Mouse (Mus musculus) spleen, postnatal 36 days (tissue): ENCODE measurements around the gene Otop1.
A peak's percentile ranks its signal among the peaks of the same experiment; 100 is the strongest.

ENCODE experiments used
- DNase-seq, 2 experiments: peaks; one replicate each; pipeline ENCODE4 v3.0.0; 2022; ENCODE audit warnings: low spot score in 2 of 2, mixed read lengths in 1 of 2

Otop1 gene

DNA sequence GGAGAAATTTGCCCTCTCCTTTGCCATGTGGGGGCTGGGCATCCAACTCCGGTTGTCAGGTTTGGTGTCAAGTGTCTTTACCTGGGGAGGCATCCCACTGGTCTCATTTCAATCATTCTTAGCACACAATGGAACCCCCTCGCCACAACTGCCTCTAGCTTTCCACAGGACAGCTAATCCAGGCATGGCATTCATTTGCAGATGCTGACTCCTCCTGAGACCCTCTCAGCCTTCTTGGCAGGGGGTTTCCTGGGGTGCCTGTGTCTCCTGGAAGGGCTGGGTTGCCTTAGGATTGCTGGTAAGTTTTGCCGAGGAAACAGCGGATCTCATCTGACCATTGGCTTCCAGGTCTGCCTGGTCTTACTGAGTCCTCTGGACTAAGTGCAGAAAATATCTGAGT is at the start of gene Otop1:
TSS of gene Otop1 (plus strand) at position 202 of the 400 bp plus-strand sequence.
- DNase-seq = no peak

DNA sequence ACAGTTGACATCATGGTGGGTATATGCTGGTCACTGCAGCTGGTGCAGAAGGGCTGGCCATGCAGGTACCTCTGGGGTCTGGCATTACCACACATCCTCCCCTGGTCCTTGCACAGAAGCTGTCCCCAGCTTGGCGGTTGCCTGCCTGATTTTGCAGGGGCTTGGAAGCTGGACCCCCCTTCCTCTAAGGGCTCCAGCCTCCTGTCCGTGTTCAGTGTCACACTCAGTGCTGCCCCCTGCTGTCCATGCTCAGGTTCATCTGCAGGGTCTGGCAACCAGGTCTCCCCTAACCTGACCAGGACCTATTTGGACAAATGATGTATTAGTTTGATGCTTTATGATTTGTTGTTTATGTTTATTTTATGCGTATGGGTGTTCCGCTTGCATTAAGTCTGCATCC is 40.4 kb upstream of the Otop1 start:
- DNase-seq = peak; percentile 28 to 29

DNA sequence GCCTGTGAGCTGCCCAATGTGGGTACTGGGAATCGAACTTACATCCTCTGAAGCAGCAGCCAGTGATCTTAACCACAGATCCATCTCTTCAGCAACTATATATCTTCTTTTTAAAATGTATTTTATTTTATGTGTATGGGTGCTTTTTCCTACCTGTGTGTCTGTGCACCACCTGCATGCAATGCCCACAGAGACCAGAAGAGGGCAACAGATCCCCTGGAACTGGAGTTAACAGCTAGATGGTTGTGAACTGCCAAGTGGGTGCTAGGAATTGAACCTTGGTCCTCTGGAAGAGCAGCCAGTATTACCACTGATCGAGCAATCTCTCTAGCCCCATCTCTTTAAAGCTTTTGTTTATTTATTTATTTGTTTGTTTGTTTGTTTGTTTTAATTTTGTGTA is 39.1 kb upstream of the Otop1 start:
- DNase-seq = no peak

DNA sequence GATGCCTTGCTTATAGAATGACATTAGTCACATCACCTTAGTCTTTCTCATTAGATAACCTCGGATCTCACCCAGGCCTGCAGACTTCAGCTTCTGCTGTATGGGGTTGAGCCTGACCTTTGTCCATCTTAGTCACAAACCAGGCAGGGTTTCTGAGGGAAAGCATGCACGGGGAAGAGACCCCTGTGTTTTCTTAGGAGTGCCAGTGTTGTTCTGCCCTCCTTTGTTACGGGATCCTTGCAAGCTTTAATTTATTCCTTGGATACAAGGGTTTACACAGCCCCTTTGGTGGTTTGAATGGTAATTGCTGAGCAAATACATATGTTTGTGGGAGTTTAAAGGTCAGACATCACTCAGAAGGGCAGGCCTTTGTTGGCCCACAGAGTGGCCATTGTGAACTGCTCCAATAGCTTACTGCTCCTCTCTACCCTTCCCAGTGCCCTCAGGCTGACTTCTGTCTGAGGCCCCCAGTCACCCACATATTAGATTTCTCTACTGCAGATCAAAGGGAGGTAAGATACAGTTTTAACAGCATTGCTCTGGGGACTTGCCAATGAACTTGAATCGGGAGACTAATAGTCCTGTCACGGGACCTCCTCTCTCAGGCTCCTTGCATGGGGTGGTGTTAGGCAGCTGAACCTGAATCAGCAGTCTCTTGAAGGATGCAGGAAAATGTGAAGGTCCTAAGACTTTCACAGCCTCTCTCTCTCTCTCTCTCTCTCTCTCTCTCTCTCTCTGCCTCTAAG is 34.9 kb upstream of the Otop1 start:
- no peak for DNase-seq

DNA sequence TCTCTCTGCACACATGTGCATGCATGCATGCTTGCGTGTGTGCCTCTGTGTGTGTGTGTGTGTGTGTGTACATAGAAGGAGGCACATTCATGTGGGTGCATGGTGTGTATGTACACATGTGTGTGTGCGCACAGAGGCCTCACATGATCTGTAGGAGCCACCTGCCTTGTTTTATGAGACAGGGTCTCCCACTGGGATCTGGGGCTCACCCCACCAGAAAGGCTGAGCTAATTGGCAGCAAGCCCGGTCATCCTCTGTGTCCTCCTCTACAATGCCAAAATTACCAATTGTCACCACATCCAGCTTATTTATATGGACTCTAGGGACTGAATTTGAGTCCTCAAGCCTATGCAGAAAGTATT is 34.3 kb upstream of the Otop1 start:
- DNase-seq = no peak

DNA sequence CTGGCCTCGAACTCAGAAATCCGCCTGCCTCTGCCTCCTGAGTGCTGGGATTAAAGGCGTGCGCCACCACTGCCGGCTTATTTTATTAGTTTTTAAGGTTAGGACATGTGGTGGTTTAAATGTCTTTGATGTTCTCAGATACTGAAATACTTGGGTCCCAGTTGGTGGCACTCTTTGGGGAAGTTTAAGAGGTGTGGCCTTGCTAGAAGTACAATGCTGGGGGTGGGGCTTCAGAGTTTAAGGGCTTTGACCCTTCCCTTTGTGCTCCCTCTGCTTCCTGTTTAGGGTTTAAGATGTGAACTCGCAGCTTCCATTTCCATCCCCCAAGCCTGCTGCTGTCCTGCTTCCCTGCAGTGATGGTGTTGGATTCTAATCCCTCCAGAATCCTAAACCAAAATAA is 33.8 kb upstream of the Otop1 start:
- no peak for DNase-seq

DNA sequence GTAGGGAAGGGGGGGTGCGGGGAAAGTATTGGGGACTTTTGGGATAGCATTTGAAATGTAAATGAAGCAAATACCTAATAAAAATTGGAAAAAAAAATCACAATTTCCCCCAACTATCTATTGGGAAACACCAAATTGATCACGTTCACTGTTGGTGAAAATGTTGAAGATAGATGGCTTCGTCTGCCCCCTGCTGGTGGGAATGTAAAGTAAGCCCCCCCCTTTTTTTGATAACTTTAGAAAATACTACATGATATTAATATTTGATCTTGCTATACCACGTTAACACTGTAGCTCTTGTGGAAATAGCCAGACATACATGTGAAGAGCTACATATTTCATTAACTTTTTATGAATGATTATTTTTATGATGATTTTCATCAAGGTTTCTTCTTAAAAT is 20.6 kb upstream of the Otop1 start:
- DNase-seq = no peak

DNA sequence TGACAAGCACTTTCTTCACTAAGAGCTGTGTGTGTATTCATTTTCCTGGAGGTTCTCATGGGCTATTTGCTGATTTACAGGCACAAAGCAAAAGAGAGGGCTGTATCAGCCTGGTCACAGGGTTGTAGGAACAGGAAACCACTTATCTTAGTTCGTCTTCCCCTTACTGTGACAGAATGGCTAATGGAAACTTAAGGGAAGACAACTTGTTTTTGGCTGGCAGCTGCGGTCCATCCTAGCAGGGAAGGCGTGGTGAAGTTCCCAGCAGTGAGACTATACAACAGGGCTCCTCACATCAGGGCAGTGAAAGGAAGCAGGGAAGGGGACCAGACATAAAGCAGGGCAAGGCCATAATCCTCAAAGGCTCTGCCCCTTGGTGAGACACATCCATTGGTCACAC is 20.1 kb upstream of the Otop1 start:
- no peak for DNase-seq

DNA sequence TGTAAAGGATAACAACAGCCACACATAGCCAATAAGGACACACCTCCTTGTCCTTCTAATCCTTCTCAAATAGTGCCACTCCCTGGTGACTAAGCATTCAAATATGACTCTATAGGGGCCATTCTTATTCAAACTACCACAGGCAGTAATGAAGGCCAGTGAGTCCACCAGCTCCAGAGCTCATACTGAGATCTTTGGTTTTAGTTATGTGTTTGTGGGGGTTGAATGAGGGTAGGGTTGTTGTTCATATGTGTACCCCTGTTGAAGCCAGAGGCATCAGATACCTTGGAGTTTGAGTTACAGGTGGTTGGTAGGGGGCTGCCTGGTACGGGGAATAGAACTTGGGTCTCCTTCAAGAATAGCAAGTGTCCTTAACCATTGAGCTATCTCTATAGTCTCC is 19.2 kb upstream of the Otop1 start:
- DNase-seq = no peak

DNA sequence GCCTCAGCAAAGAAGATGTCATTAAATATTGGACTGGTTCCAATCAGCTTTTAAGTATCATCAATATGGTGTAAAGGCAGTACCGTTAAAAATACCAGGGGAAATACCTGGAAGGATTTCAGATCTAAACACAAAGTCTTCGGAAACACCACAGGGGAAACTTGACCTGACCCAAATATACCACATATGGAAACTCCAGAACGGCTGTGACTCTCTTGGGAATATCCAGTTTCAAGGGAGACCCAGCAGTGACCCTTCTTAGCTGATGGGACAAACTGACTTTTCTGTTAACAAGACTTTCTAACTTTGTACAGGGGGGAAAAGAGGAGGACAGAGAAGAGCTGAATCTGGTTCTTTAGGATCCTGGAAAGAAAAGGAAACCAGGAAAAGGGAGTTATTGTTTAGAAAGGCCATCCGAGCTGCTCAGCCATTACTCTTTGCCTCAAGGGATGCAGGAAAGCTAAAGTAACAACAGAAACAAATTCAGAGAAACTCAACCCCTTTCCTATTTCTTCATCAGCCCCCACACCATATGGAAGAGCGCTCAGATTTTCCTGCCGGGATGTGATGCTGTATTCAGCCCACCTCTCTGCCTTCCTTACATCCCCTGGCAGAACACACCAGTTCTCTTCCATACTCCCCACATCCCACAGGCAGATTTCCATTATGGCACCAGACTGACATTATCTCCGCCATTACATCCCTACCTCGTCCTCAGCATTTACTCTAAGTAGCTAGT is 17.6 kb upstream of the Otop1 start:
- no peak for DNase-seq

DNA sequence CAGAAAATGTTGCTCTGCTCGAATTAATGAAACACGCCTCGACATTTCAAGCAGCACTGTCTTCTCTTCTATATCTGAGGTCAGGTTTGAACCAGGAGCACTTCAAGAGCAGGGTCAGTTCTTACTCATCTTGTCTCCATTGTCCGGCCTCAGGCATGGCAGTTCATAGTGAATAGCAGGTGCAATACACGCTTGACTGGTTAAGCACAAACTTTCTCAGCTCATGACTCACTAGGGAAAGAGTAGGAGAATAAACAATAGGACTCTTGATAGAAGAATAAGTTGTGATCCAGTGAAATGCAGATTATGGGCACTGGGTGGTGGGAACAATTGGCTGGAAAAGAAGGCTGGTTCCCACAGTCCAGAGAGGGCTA is 17.0 kb upstream of the Otop1 start:
- DNase-seq = no peak

DNA sequence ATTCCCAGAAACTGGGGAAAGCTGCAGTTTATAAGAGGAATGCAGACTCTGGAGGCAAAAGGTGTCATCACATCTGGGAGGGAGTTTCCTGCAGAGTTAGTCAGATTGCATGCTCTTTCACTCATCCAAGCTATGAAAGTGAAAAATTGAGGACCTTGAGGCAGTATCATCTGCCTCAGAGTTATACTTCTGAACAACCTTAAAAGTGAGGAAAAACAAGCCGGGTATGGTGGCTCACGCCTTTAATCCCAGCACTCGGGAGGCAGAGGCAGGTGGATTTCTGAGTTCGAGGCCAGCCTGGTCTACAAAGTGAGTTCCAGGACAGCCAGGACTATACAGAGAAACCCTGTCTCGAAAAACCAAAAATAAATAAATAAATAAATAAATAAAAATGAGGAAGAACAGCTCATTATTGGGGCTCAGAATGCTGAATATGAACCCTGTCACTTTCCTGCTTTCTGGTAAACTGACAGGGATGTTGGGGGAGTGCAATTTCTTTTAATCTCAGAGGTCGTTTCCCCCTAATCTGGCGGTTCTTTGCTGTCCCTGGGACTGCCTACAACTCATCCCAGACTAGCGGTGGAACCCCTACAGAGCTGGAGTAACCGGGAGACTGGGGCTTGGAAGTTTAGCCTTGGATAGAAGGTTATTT is 16.2 kb upstream of the Otop1 start:
- no peak for DNase-seq

DNA sequence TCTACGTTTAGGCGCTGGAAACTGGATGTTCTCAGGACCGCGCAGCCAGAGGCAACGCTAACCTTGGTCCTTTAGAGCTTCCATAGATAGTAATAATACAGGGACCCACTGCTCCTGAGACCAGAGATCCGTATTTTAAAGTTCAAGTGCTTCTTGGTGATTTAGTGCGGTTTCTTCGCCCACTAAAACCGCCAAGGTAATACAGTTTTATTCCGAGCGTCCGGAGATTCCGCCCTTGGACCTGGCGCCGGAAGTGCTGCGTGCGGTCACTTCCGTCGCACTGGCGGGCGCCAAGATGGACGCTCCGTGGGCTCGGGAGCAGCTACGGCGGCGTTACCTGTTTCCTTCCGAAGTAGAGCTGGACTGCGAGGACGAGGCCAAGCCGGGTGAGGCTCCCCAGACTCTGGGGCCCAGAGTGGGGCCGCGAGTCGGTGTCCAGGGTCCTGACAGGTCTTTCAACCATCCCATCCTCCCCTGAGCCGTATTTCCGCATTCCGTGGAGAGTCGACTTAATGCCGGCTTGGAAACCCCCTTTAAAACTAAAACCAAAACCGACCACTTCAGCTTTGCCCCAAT is 15.6 kb upstream of the Otop1 start, which contains the start of gene Tmem128:
TSS of gene Tmem128 (plus strand) at position 79 of the 576 bp plus-strand sequence.
- peak; percentile 37 to 45 for DNase-seq

DNA sequence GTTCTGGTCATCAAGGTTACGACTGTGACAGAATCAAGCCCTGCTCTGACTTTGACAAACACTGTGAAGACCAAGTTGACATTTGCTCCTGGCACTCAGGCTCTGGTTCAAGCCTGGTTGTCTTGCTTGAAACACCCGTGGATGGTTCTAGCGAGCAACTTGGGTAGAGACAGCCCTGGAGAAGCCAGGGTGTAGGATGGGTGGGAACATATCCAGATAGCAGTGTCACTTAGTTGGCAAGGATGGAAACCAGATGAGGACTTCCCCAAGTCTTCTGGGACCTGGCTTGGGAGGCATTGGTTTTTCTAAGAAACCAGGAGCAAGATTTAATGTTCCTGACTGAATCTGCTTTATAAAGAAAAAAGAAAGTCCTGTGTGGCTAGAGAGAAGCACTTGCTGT is 4.8 kb upstream of the Otop1 start:
- no peak for DNase-seq

DNA sequence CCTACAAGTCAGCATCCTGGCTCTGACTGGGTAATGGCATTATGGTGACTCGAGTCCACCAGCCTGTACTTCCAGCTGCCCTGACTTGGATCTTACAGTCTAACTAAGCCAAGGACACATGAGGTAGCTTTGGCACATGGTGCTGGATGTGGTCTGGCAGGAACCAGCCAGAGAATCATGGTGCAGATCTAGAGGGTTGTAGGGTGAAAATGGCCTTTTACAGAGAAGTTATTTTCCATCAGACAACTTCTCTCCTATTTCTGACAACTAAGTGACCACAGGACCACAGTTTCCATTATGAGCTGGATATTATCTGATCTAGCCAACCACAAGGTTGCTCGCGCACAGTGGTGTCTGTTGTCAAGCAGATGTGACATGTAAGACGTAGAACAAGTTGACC is 1.9 kb upstream of the Otop1 start:
- DNase-seq = no peak

DNA sequence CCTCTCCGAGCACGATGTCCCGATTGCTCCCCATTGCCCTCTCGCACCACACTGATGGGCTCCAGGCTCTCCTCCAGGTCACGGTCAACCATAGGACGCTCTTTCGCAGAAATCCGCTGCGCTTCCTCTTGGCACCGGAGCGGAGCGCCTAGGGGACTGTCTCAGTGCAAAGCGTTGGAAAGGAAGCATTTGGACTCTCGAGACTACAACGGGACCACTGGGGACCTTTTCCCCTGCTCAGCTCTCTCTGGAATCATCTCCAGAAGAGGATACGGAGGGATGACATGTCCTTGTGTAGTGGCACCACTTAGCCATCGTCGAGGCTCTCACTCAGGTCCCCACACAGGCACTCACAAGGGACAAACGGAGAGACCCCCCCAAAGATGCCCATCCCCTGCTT is 679 bp downstream of the Otop1 start:
- no peak for DNase-seq

DNA sequence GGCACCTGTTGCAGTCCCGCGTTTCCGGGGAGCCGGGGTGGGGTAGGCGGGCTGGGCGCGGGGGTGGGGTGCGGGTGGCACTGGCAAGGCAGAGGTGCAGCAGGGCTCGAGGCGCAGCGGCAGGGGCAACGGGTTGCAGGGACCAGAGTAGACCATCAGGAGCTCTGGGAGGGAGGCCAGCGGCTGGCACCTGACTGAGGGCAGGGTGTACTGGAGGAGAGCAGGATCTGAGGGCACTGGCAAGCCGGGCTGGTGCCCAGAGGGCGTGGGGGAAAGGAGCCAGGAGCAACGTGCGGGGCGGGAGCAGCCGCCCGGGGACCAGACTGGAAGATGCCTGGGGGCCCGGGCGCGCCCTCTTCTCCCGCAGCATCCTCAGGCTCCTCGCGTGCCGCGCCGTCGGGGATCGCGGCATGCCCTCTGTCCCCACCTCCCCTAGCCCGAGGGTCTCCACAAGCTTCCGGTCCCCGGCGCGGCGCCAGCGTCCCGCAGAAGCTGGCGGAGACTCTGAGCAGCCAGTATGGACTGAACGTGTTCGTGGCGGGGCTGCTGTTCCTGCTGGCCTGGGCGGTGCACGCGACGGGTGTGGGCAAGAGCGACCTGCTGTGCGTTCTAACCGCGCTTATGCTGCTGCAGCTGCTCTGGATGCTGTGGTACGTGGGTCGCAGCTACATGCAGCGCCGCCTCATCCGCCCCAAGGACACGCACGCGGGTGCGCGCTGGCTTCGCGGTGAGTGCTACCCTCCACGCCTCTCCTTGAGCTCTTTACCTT is 1.5 kb downstream of the Otop1 start:
- no peak for DNase-seq

DNA sequence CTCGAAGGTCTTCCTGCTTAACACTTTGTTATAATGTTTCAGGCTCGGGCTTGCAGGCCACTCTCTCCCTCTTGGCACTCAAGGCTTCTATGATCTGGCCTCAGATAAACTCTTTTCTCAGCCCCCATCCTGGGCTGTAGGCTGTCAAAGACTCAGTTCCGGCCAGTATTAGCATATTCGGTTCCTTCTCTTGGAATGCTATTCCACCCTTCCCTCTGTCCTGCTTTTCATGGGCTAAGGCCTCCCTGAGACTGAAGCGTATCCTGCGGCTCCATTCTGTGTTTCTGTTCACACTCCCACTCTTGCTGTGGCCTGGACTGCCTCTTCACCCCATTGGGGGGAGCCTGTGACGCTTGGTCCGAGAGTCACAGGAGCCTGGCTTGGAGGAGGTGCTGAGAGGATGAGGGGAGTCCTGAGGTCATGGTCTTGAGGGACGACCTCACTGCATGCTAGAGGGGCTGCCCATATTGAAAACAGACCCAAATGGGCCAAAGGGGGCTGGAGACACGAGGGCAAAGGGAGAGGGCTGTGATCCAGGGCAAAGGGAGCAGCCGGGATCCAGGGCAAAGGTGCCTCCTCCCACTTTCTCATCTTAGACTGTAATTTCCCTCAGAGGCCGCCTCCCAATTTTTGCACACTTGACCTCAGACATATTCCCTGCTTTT is 2.3 kb downstream of the Otop1 start:
- DNase-seq = no peak

DNA sequence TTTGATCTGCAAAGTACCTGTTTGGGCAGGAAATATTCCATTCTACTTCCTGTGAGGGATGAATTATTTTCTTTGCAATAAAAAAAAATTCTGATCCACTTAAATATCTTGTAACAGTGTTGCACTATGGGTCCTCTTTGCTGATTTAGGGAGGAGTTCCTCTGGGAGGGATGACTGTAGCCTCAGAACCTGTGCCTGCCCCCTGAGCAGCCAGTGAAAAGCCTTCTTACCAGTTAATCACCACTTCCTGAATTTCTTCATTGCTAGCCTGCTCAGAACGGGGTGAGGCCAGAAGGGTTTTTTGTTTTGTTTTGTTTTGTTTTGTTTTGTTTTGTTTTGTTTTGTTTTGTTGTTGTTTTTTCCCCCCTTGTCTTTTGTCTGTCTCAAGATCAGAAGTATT is 4.3 kb downstream of the Otop1 start:
- DNase-seq = no peak

DNA sequence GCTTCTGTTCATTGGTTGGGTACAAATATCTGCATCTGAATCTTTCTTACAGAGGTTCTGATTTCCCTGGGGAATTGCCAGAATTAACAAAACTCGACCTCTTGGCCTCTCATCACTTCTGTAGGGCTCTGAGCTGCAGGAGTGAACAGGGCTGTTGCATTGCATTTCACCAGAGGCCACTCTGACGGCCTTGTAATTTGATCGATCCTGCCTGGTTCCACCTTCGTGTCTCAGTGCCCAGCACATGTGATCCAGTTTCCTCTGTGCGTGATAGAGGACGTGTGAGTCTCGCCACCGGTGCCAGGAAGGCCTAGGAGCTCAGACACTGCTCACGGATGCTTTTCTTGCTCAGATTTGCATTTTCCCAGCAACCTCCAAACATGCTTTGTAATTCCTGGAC is 10.0 kb downstream of the Otop1 start:
- no peak for DNase-seq

DNA sequence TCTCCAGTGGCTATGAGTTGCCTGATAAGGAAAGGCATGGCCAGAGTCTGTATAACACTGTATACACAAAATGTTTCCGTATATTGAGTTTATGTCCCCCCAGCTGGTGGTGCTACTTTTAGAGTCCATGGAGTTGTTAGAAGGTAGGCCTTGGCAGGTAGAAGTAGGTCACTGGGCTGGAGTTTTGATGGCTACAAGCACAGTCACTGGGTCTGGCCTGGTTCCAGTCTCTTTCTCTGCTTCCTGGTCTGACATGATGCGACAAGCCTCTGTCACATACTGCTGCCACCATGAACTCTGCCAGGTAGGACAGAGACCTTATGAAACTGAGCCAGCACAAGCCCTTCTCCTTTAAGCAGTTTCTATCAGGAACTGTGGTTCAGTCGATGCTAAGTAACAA is 12.7 kb downstream of the Otop1 start:
- no peak for DNase-seq
